Mouse (Mus musculus): ENCODE data around the gene Adamts4. TPM values are rescaled to one million over a fixed set of nuclear protein-coding genes. Genes with fewer than 3 reads are reported as not detected.

Adamts4 gene
- polyA plus RNA-seq, 1 experiment from 2014 or later = 0.04 TPM

- Histone ChIP-seq H3K4me3 (ENCODE audit: inconsistent target) (no peak overlapping the region), H3K79me2 (ENCODE audit: inconsistent target) (peaks cover 20% of the 10 kb centered on the region), H3K27ac (peak overlapping the region; percentile 53), H3K36me3 (ENCODE audit: inconsistent target) (peaks cover 30% of the 10 kb centered on the region)
- 70% methylated on average over 9 of the region's 10 CpGs for WGBS (ENCODE audit: missing documents)
Observed at GRCm38 (mm10) chr1:171271622-171272021, 21.4 kb downstream of the Adamts4 start.

- peak overlapping the region; percentile 53 for H3K27ac ChIP-seq
- H3K4me3 ChIP-seq (ENCODE audit: inconsistent target) = no peak overlapping the region
- WGBS (ENCODE audit: missing documents) = 25% methylated on average over 3 of the region's 3 CpGs
Observed at GRCm38 (mm10) chr1:171272086-171272485, 21.9 kb downstream of the Adamts4 start.

GRCm38 (mm10) chr1:171274171-171274570 lies 23.9 kb downstream of the Adamts4 start:
- no peak overlapping the region for H3K4me3 ChIP-seq (ENCODE audit: inconsistent target)
- peaks cover 48% of the 10 kb centered on the region for H3K36me3 ChIP-seq (ENCODE audit: inconsistent target)
- no peak overlapping the region for H3K27ac ChIP-seq
- H3K79me2 ChIP-seq (ENCODE audit: inconsistent target) = peaks cover 20% of the 10 kb centered on the region
- WGBS (ENCODE audit: missing documents) = 72% methylated on average over 12 of the region's 12 CpGs

More at GRCm38 (mm10) chr1:171272086-171272485, 21.9 kb downstream of the Adamts4 start:
- H3K36me3 ChIP-seq (ENCODE audit: inconsistent target) = peaks cover 35% of the 10 kb centered on the region
- peaks cover 20% of the 10 kb centered on the region for H3K79me2 ChIP-seq (ENCODE audit: inconsistent target)

GRCm38 (mm10) chr1:171275144-171275734 lies 25.0 kb downstream of the Adamts4 start:
- H3K27ac ChIP-seq = no peak overlapping the region
- peaks cover 50% of the 10 kb centered on the region for H3K36me3 ChIP-seq (ENCODE audit: inconsistent target)
- H3K79me2 ChIP-seq (ENCODE audit: inconsistent target) = peaks cover 25% of the 10 kb centered on the region
- WGBS (ENCODE audit: missing documents) = 94% methylated on average over 11 of the region's 11 CpGs
- H3K4me3 ChIP-seq (ENCODE audit: inconsistent target) = no peak overlapping the region

GRCm38 (mm10) chr1:171276110-171276748 lies 26.0 kb downstream of the Adamts4 start:
- peaks cover 19% of the 10 kb centered on the region; the same call in 1 of the 2 replicates for H3K79me2 ChIP-seq (ENCODE audit: inconsistent target)
- WGBS (ENCODE audit: missing documents) = 92% methylated on average over 14 of the region's 14 CpGs
- no peak overlapping the region for H3K27ac ChIP-seq
- H3K4me3 ChIP-seq (ENCODE audit: inconsistent target) = no peak overlapping the region
- H3K36me3 ChIP-seq (ENCODE audit: inconsistent target) = peaks cover 50% of the 10 kb centered on the region

- Histone ChIP-seq H3K27ac (no peak overlapping the region), H3K79me2 (ENCODE audit: inconsistent target) (peaks cover 20% of the 10 kb centered on the region; the same call in 1 of the 2 replicates), H3K36me3 (ENCODE audit: inconsistent target) (peaks cover 50% of the 10 kb centered on the region), H3K4me3 (ENCODE audit: inconsistent target) (no peak overlapping the region)
- 95% methylated on average over 10 of the region's 10 CpGs for WGBS (ENCODE audit: missing documents)
Observed at GRCm38 (mm10) chr1:171277736-171278135, 27.5 kb downstream of the Adamts4 start.

GRCm38 (mm10) chr1:171278436-171278835 lies 28.2 kb downstream of the Adamts4 start:
- Histone ChIP-seq H3K4me3 (ENCODE audit: inconsistent target) (no peak overlapping the region), H3K79me2 (ENCODE audit: inconsistent target) (peaks cover 15% of the 10 kb centered on the region; the same call in 1 of the 2 replicates), H3K36me3 (ENCODE audit: inconsistent target) (peaks cover 50% of the 10 kb centered on the region), H3K27ac (no peak overlapping the region)
- WGBS (ENCODE audit: missing documents) = 96% methylated on average over 8 of the region's 8 CpGs

- H3K36me3 ChIP-seq (ENCODE audit: inconsistent target) = peaks cover 43% of the 10 kb centered on the region
- H3K4me3 ChIP-seq (ENCODE audit: inconsistent target) = no peak overlapping the region
- no peak overlapping the region for H3K27ac ChIP-seq
- WGBS (ENCODE audit: missing documents) = 99% methylated on average over 14 of the region's 14 CpGs
- H3K79me2 ChIP-seq (ENCODE audit: inconsistent target) = peaks cover 15% of the 10 kb centered on the region; the same call in 1 of the 2 replicates
Observed at GRCm38 (mm10) chr1:171279012-171279705, 28.9 kb downstream of the Adamts4 start.

GRCm38 (mm10) chr1:171279721-171280120 lies 29.5 kb downstream of the Adamts4 start:
- H3K79me2 ChIP-seq (ENCODE audit: inconsistent target) = peaks cover 15% of the 10 kb centered on the region; the same call in 1 of the 2 replicates
- peak overlapping the region; percentile 69; the same call in 1 of the 2 replicates for H3K4me3 ChIP-seq (ENCODE audit: inconsistent target)
- 84% methylated on average over 5 of the region's 5 CpGs for WGBS (ENCODE audit: missing documents)
- no peak overlapping the region for H3K27ac ChIP-seq
- peaks cover 37% of the 10 kb centered on the region for H3K36me3 ChIP-seq (ENCODE audit: inconsistent target)

GRCm38 (mm10) chr1:171280250-171280915 lies 30.2 kb downstream of the Adamts4 start:
- WGBS (ENCODE audit: missing documents) = 8% methylated on average over 25 of the region's 25 CpGs
- Histone ChIP-seq H3K4me3 (ENCODE audit: inconsistent target) (peak overlapping the region; percentile 69), H3K27ac (peak overlapping the region; percentile 81), H3K79me2 (ENCODE audit: inconsistent target) (peaks cover 15% of the 10 kb centered on the region; the same call in 1 of the 2 replicates), H3K36me3 (ENCODE audit: inconsistent target) (peaks cover 30% of the 10 kb centered on the region)

GRCm38 (mm10) chr1:171280916-171281527 lies 30.8 kb downstream of the Adamts4 start, which contains the start of gene Ppox:
Gene Ppox (minus strand): TSS chr1:171281186.
- H3K27ac ChIP-seq = peak within 1 kb of the TSS; percentile 81
- H3K36me3 ChIP-seq (ENCODE audit: inconsistent target) = peaks cover 25% of the 10 kb centered on the region
- peaks cover 15% of the 10 kb centered on the region; the same call in 1 of the 2 replicates for H3K79me2 ChIP-seq (ENCODE audit: inconsistent target)
- peak within 1 kb of the TSS; percentile 69 for H3K4me3 ChIP-seq (ENCODE audit: inconsistent target)
- WGBS (ENCODE audit: missing documents) = under 1% methylated on average over 26 of the region's 26 CpGs

GRCm38 (mm10) chr1:171281528-171281923 lies 31.3 kb downstream of the Adamts4 start:
- Histone ChIP-seq H3K27ac (peak overlapping the region; percentile 81), H3K4me3 (ENCODE audit: inconsistent target) (peak overlapping the region; percentile 69), H3K36me3 (ENCODE audit: inconsistent target) (peaks cover 20% of the 10 kb centered on the region), H3K79me2 (ENCODE audit: inconsistent target) (peaks cover 19% of the 10 kb centered on the region; the same call in 1 of the 2 replicates)
- WGBS (ENCODE audit: missing documents) = 0% methylated on average over 10 of the region's 10 CpGs

- Histone ChIP-seq H3K27ac (peak overlapping the region; percentile 52; the same call in 1 of the 2 replicates), H3K79me2 (ENCODE audit: inconsistent target) (peaks cover 26% of the 10 kb centered on the region; the same call in 1 of the 2 replicates), H3K36me3 (ENCODE audit: inconsistent target) (peaks cover 13% of the 10 kb centered on the region; the same call in 1 of the 2 replicates), H3K4me3 (ENCODE audit: inconsistent target) (no peak overlapping the region)
- WGBS (ENCODE audit: missing documents) = 80% methylated on average over 18 of the region's 18 CpGs
Observed at GRCm38 (mm10) chr1:171282086-171282805, 32.0 kb downstream of the Adamts4 start.

Data from macrophage (primary cell).